Mouse (Mus musculus): ENCODE data around the gene Nek9.

- TF ChIP-seq GATA1 (IDR thresholded peaks at IDR 0.05; ENCODE audit: low read length) = no peak
- no peak for TF ChIP-seq TAL1 (IDR thresholded peaks at IDR 0.05; ENCODE audit: low read length)
These were observed 72.9 kb downstream of the Nek9 start for GRCm38 (mm10) chr12:85266248-85266647.
